Mouse (Mus musculus) myocyte (in vitro differentiated cells): ENCODE data around the gene Ttpal. TPM values are rescaled to one million over a fixed set of nuclear protein-coding genes. Genes with fewer than 3 reads are reported as not detected.

Source experiments
- H3K27me3 ChIP-seq: one replicate; pipeline ENCODE4 v1.6.1; 2011; ENCODE audit not compliant: control insufficient read depth, insufficient read depth, insufficient read length
- H3K36me3 ChIP-seq: one replicate; pipeline ENCODE4 v1.6.1; 2011; ENCODE audit not compliant: control insufficient read depth, insufficient read depth
- H3K4me2 ChIP-seq: one replicate; pipeline ENCODE4 v1.6.1; 2011; ENCODE audit warnings: low read depth, control low read depth
- H3K4me3 ChIP-seq: one replicate; pipeline ENCODE4 v1.5.1; 2011; ENCODE audit warnings: mild to moderate bottlenecking, control low read depth, moderate library complexity
- H3K79me2 ChIP-seq: one replicate; pipeline ENCODE4 v1.6.1; 2011; ENCODE audit not compliant: control insufficient read depth, insufficient read depth
- H3ac ChIP-seq: one replicate; pipeline ENCODE4 v1.6.1; 2011; ENCODE audit not compliant: control insufficient read depth, insufficient read length
- CEBPB ChIP-seq: IDR thresholded peaks from 2 replicates; pipeline ENCODE4 v1.6.1; 2011; ENCODE audit warnings: mild to moderate bottlenecking, moderate library complexity; ENCODE audit not compliant: poor library complexity, insufficient read depth, severe bottlenecking
- E2F4 ChIP-seq: IDR thresholded peaks from one replicate; pipeline ENCODE4 v1.6.1; 2011; ENCODE audit warnings: mild to moderate bottlenecking, control low read depth, moderate library complexity; ENCODE audit not compliant: insufficient read depth
- MAX ChIP-seq: IDR thresholded peaks from one replicate; pipeline ENCODE4 v1.6.1; 2011; ENCODE audit warnings: low read depth, mild to moderate bottlenecking, control low read depth
- MYOD1 ChIP-seq, 3 experiments: IDR thresholded peaks; one replicate each; pipeline ENCODE4 v1.6.1; 2011; ENCODE audit warnings: control low read depth in 2 of 3, low read depth in 2 of 3, mild to moderate bottlenecking in 2 of 3, moderate library complexity in 1 of 3; ENCODE audit not compliant: insufficient read length in 2 of 3, control insufficient read depth in 1 of 3
- MYOG ChIP-seq, 3 experiments: IDR thresholded peaks; one replicate each; pipeline ENCODE4 v1.6.1; 2011; ENCODE audit warnings: control low read depth in 2 of 3, low read depth in 2 of 3, mild to moderate bottlenecking in 2 of 3; ENCODE audit not compliant: insufficient read length in 2 of 3, control insufficient read depth in 1 of 3, insufficient read depth in 1 of 3
- POLR2A ChIP-seq: IDR thresholded peaks from one replicate; pipeline ENCODE4 v1.6.1; 2011; ENCODE audit warnings: low read depth, mild to moderate bottlenecking, control low read depth, moderate library complexity; ENCODE audit not compliant: insufficient read length
- POLR2AphosphoS2 ChIP-seq: IDR thresholded peaks from one replicate; pipeline ENCODE4 v1.6.1; 2011; ENCODE audit warnings: low read depth, control low read depth; ENCODE audit not compliant: insufficient read length
- REST ChIP-seq: IDR thresholded peaks from one replicate; pipeline ENCODE4 v1.6.1; 2011; ENCODE audit warnings: mild to moderate bottlenecking, control low read depth, moderate library complexity; ENCODE audit not compliant: insufficient read depth, insufficient read length
- SRF ChIP-seq: IDR thresholded peaks from one replicate; pipeline ENCODE4 v1.6.1; 2011; ENCODE audit warnings: low read depth; ENCODE audit not compliant: control insufficient read depth, insufficient read length
- TCF12 ChIP-seq: IDR thresholded peaks from one replicate; pipeline ENCODE4 v1.6.1; 2011; ENCODE audit warnings: mild to moderate bottlenecking, control low read depth; ENCODE audit not compliant: poor library complexity, insufficient read depth, severe bottlenecking
- TCF3 ChIP-seq: IDR thresholded peaks from one replicate; pipeline ENCODE4 v1.6.1; 2011; ENCODE audit warnings: low read depth, control low read depth; ENCODE audit not compliant: insufficient read length
- USF1 ChIP-seq: IDR thresholded peaks from one replicate; pipeline ENCODE4 v1.6.1; 2011; ENCODE audit warnings: low read depth, mild to moderate bottlenecking, control low read depth, moderate library complexity
- polyA plus RNA-seq: library from polyadenylated mRNA; unstranded; fragments of >200 nt; fragmentation: generic; extraction: Trizol; gene quantifications from one replicate; pipeline ENCODE4 v1.2.1, GENCODE M21; 2012; ENCODE audit warnings: missing spikeins

Gene Ttpal
- 20.2 TPM for polyA plus RNA-seq

GRCm38 (mm10) chr2:163602101-163602971, at the start of gene Ttpal:
TSS of gene Ttpal (plus strand) at chr2:163602314.
- Histone ChIP-seq H3K36me3 (no peaks in the 10 kb centered on the region), H3ac (peak within 1 kb of the TSS; percentile 55), H3K79me2 (peaks cover 24% of the 10 kb centered on the region), H3K4me2 (peak within 1 kb of the TSS; percentile 83), H3K27me3 (no peaks in the 10 kb centered on the region), H3K4me3 (peak within 1 kb of the TSS; percentile 91)
- TF ChIP-seq POLR2AphosphoS2 (peak; percentile 98), POLR2A (peak; percentile 98), CEBPB (no peak), TCF3 (peak; percentile 4), MYOG (IDR thresholded peaks at IDR 0.05; ENCODE audit: control insufficient read depth in 1 of 3, insufficient read depth in 1 of 3, insufficient read length in 2 of 3, low read depth in 2 of 3) (peak in 1 of 3 experiments; percentile 38), MYOD1 (IDR thresholded peaks at IDR 0.05; ENCODE audit: control insufficient read depth in 1 of 3, insufficient read length in 2 of 3, low read depth in 2 of 3) (peak in 1 of 3 experiments; percentile 69), SRF (no peak), REST (no peak)

GRCm38 (mm10) chr2:163552518-163552929, 49.6 kb upstream of the Ttpal start:
- Histone ChIP-seq H3ac (no peak overlapping the region), H3K4me2 (no peak overlapping the region), H3K27me3 (peaks cover 13% of the 10 kb centered on the region), H3K4me3 (no peak overlapping the region), H3K79me2 (no peaks in the 10 kb centered on the region), H3K36me3 (no peaks in the 10 kb centered on the region)
- TF ChIP-seq POLR2A (no peak), TCF12 (no peak), E2F4 (no peak)

GRCm38 (mm10) chr2:163554425-163554982, 47.6 kb upstream of the Ttpal start:
- Histone ChIP-seq H3K4me3 (no peak overlapping the region), H3ac (no peak overlapping the region), H3K79me2 (no peaks in the 10 kb centered on the region), H3K4me2 (no peak overlapping the region), H3K36me3 (no peaks in the 10 kb centered on the region), H3K27me3 (peaks cover 28% of the 10 kb centered on the region)
- TF ChIP-seq CEBPB (no peak), USF1 (no peak), TCF12 (no peak)

GRCm38 (mm10) chr2:163554996-163555395, 47.1 kb upstream of the Ttpal start:
- H3K4me3 ChIP-seq: no peak overlapping the region
- H3ac ChIP-seq: no peak overlapping the region
- no peaks in the 10 kb centered on the region for H3K79me2 ChIP-seq
- no peaks in the 10 kb centered on the region for H3K36me3 ChIP-seq
- TF ChIP-seq POLR2A (no peak), POLR2AphosphoS2 (no peak), MYOD1 (IDR thresholded peaks at IDR 0.05; ENCODE audit: control insufficient read depth in 1 of 3, insufficient read length in 2 of 3, low read depth in 2 of 3) (no peak), CEBPB (no peak), MYOG (IDR thresholded peaks at IDR 0.05; ENCODE audit: control insufficient read depth in 1 of 3, insufficient read depth in 1 of 3, insufficient read length in 2 of 3, low read depth in 2 of 3) (peak in 1 of 3 experiments; percentile 23), USF1 (no peak), TCF3 (no peak), TCF12 (no peak)
- H3K4me2 ChIP-seq: no peak overlapping the region
- peaks cover 29% of the 10 kb centered on the region for H3K27me3 ChIP-seq

GRCm38 (mm10) chr2:163555417-163555816, 46.7 kb upstream of the Ttpal start:
- no peak overlapping the region for H3K4me3 ChIP-seq
- H3ac ChIP-seq: no peak overlapping the region
- TF ChIP-seq MAX (no peak), E2F4 (no peak), MYOD1 (IDR thresholded peaks at IDR 0.05; ENCODE audit: control insufficient read depth in 1 of 3, insufficient read length in 2 of 3, low read depth in 2 of 3) (no peak), SRF (no peak), USF1 (no peak), TCF12 (no peak), MYOG (IDR thresholded peaks at IDR 0.05; ENCODE audit: control insufficient read depth in 1 of 3, insufficient read depth in 1 of 3, insufficient read length in 2 of 3, low read depth in 2 of 3) (no peak), TCF3 (no peak), POLR2AphosphoS2 (no peak), POLR2A (no peak), REST (no peak), CEBPB (no peak)
- peaks cover 33% of the 10 kb centered on the region for H3K27me3 ChIP-seq
- no peak overlapping the region for H3K4me2 ChIP-seq
- no peaks in the 10 kb centered on the region for H3K36me3 ChIP-seq
- no peaks in the 10 kb centered on the region for H3K79me2 ChIP-seq
